Mouse (Mus musculus): ENCODE results near the gene Rbm45. TPM values are rescaled to one million over a fixed set of nuclear protein-coding genes. Genes with fewer than 3 reads are reported as not detected.

Gene Rbm45
- polyA plus RNA-seq (2015; fragmentation: Nextera tagmentation; extraction: Ambion mirVana): 17.5 and 18.3 TPM in 2 replicates

DNA sequence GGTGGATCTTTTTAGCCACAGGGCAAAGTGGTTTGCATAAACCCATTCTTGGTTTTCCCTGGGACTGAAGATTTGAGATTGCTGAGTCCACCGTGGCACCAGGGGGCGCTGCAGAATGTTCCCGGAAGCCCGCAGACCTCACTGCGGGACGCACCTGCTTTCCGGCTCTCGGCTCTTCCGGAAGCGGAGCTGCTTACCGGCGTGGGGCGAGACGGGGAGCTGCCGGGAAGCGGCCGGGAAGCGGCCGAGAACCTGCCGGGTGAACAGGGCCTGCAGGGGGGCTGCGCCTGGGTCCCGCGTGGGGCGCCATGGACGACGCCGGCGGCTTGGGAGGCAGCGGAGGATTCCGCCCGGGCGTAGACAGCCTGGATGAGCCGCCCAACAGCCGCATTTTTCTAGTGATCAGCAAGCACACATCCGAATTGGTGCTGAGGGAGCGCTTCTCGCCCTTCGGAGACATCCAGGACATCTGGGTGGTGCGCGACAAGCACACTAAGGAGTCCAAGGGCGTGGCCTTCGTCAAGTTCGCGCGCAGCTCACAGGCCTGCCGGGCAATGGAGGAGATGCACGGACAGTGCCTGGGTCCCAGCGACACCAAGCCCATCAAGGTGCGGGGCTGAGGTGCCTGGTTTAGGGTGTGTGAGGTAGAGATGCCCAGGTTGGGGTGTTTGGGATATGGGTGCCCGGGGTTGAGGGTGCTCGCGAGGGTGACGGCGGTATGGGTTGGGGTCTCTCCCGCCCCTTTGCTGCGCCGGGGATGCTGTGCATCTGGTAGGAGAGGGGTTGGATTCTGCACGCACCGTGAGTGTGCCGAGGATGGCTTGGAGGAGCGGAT lies at the start of gene Rbm45:
Rbm45 (plus strand) TSS at position 164 of the 835 bp plus-strand sequence.
- peak; percentile 90 for ATAC-seq (replicated peaks; ENCODE audit: low FRiP score)
- no peaks in the 10 kb centered on the region for H3K9me3 ChIP-seq (replicated peaks)
- H3K4me1 ChIP-seq: peaks cover 12% of the 10 kb centered on the region
- H3K4me3 ChIP-seq (replicated peaks): peak within 1 kb of the TSS; percentile 73
- H3K9ac ChIP-seq: peak within 1 kb of the TSS; percentile 84
- under 1% methylated on average over 61 of the region's 61 CpGs for WGBS
- H3K27ac ChIP-seq: peak within 1 kb of the TSS; percentile 68
- H3K4me2 ChIP-seq: peak within 1 kb of the TSS; percentile 94
- peaks cover 32% of the 10 kb centered on the region for H3K36me3 ChIP-seq
- H3K27me3 ChIP-seq: no peaks in the 10 kb centered on the region

DNA sequence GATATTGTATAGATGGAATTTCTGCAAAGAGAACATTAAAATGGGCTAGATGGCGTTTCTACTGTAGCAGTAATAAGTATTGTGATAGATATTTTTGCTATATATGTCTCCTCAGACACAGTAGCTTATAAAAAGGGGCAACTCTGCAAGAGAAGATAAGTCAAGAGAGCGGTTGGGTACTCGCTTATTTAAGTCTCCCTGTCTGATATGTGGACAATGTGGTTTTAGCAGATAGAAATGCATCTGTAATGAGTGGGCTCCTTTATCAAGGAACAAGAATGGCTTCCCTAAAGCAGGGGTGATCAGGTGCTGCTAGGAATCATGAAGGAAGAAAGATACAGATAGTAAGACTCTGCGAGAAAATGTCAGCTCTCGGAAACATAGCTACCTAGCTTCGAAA lies 49.4 kb upstream of the Rbm45 start:
- H3K4me3 ChIP-seq (replicated peaks): no peak overlapping the region
- no peaks in the 10 kb centered on the region for H3K36me3 ChIP-seq
- H3K9me3 ChIP-seq (replicated peaks): no peaks in the 10 kb centered on the region
- H3K9ac ChIP-seq: no peak overlapping the region
- no peak overlapping the region for H3K27ac ChIP-seq
- no peak overlapping the region for H3K4me2 ChIP-seq
- WGBS: 82% methylated on average over 6 of the region's 6 CpGs
- H3K4me1 ChIP-seq: no peaks in the 10 kb centered on the region
- ATAC-seq (replicated peaks; ENCODE audit: low FRiP score): no peak
- no peaks in the 10 kb centered on the region for H3K27me3 ChIP-seq

DNA sequence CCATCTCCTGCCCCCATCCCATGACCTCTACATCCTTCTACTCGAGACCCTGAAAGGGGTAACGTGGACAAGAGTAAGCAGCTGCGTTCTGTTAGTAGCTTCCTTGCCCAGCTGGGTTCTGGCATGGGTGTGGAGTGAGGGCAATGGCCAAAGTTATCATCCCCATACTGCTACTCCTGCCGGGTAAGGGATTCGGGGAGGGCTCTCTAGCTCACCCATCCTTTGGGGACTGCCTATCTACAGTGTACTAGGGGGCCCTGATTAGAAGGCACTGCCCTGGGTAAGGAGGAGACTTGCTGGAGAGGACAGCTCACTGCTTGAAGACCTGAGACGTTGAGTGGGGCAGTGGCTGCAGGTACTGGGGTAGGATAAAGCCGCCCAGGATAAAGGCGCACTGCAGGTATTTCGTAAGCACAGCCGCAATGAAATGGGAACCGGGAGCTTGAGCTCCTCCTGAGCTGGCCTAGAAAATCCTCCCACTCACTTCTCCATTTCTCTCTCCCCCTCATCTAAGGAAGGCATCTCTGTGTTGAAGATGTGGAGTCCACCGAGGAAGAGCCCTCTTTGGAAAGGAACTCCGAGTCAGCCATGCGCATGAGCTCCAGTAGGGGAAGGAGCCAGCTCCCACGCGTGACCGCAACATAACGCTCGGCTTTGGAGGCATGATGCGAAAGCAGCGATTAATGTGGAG lies 46.5 kb upstream of the Rbm45 start:
- no peak overlapping the region for H3K4me3 ChIP-seq (replicated peaks)
- no peak overlapping the region for H3K9ac ChIP-seq
- no peaks in the 10 kb centered on the region for H3K36me3 ChIP-seq
- no peaks in the 10 kb centered on the region for H3K27me3 ChIP-seq
- no peak for ATAC-seq (replicated peaks; ENCODE audit: low FRiP score)
- H3K9me3 ChIP-seq (replicated peaks): no peaks in the 10 kb centered on the region
- H3K4me2 ChIP-seq: no peak overlapping the region
- no peaks in the 10 kb centered on the region for H3K4me1 ChIP-seq
- H3K27ac ChIP-seq: no peak overlapping the region
- 64% methylated on average over 21 of the region's 21 CpGs for WGBS

DNA sequence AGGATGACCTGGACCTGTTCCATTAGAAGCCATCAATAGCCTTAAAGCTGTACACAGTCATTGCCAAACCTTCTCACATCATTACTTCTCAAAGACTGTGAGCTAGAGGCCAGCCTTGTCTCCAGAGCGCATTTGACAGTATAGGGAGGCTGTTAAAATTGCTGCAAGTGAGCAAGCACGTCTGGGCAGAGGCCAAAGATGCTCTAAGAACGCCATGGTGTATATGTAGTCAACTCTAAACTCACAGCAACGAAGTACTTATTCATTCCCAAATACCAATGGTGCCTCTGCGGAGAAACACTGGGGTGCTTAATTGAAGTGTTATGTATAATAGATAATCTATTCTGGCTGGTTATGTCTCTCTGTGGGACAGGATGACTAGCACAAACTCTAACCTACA lies 45.3 kb upstream of the Rbm45 start:
- Histone ChIP-seq H3K4me2 (no peak overlapping the region), H3K27me3 (no peaks in the 10 kb centered on the region), H3K4me1 (no peaks in the 10 kb centered on the region), H3K9me3 (replicated peaks) (no peaks in the 10 kb centered on the region), H3K36me3 (no peaks in the 10 kb centered on the region), H3K4me3 (replicated peaks) (no peak overlapping the region), H3K9ac (no peak overlapping the region), H3K27ac (no peak overlapping the region)
- ATAC-seq (replicated peaks; ENCODE audit: low FRiP score): no peak
- 87% methylated on average over 5 of the region's 5 CpGs for WGBS

DNA sequence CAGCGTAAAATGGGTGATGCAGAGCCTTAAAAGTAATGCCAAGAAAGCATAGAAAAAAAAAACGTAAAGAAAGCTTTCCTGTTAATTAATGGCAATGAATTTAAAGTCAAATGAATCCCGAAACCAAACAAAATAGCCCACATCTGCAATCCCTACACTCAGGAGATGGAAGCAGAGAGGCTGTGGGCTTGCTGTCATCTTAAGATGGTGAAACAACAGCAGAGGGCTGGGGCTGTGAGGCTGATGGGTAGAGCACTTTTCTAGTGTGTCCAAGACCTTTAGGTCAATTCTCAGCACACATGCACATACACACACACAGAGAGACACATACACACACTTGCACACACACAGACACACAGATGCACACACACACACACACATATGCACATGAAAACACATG lies 43.6 kb upstream of the Rbm45 start:
- 80% methylated on average over 3 of the region's 3 CpGs for WGBS
- Histone ChIP-seq H3K4me3 (replicated peaks) (no peak overlapping the region), H3K27ac (no peak overlapping the region), H3K4me2 (no peak overlapping the region), H3K27me3 (no peaks in the 10 kb centered on the region), H3K9me3 (replicated peaks) (no peaks in the 10 kb centered on the region), H3K36me3 (no peaks in the 10 kb centered on the region), H3K4me1 (no peaks in the 10 kb centered on the region), H3K9ac (no peak overlapping the region)
- no peak for ATAC-seq (replicated peaks; ENCODE audit: low FRiP score)

DNA sequence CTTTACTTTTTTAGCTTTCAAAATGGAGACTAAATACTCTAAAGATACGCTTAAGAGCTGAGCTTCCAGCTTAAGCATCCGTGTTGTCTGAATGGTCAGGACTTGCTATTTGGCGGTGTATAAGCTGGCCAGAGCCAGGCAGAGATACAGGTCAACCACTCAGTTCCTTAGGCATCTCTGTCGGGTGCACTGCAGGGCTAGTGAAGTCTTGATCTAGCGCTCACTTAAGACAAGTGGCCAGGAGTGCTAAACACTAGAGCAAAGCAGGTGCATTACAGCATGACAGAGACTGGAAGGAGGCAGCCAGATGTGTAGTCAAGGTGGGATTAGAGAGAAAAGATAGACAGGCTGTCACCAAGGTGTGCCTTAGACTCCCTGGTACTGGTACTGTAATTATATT lies 39.7 kb upstream of the Rbm45 start:
- Histone ChIP-seq H3K9ac (no peak overlapping the region), H3K9me3 (replicated peaks) (no peaks in the 10 kb centered on the region), H3K4me3 (replicated peaks) (no peak overlapping the region), H3K4me1 (no peaks in the 10 kb centered on the region), H3K4me2 (no peak overlapping the region), H3K36me3 (no peaks in the 10 kb centered on the region), H3K27ac (no peak overlapping the region), H3K27me3 (no peaks in the 10 kb centered on the region)
- 92% methylated on average over 5 of the region's 5 CpGs for whole genome bisulfite sequencing
- no peak for ATAC-seq (replicated peaks; ENCODE audit: low FRiP score)

DNA sequence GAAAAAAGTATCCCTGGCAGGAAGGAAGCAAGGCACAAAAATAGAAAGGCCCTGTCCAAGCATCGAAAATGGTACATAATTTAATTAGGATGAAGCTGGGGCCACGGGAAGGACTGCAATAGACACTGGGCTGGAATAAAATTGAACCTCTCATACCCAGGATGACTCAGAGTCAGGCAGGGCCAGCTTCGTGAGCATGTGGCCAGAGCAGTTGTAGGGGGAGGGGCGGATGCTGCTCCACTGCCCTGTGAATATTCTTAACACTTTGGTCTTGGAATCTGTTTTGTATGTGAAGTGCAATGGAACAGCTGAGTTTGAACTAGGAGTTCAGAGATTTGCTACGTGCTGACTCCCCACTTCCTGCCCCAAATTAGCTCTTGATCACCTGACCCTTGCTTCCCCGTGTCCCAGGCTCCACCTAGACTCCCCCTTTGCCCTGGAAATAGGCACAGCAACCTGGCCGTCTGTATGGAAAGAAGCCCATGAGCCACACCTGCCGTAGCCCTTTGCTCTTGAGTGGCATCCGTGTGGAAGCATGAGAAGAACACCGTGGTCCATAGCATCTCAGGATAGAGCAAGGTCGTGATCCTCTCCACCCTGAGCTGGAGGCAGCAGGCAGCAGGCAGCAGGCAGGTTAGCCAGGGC lies 37.5 kb upstream of the Rbm45 start:
- Histone ChIP-seq H3K4me2 (no peak overlapping the region), H3K9ac (no peak overlapping the region), H3K4me1 (no peaks in the 10 kb centered on the region), H3K27me3 (peaks cover 5% of the 10 kb centered on the region; the same call in 1 of the 2 replicates), H3K27ac (no peak overlapping the region), H3K4me3 (replicated peaks) (no peak overlapping the region), H3K9me3 (replicated peaks) (no peaks in the 10 kb centered on the region), H3K36me3 (no peaks in the 10 kb centered on the region)
- ATAC-seq (replicated peaks; ENCODE audit: low FRiP score): no peak
- 70% methylated on average over 11 of the region's 11 CpGs for WGBS

DNA sequence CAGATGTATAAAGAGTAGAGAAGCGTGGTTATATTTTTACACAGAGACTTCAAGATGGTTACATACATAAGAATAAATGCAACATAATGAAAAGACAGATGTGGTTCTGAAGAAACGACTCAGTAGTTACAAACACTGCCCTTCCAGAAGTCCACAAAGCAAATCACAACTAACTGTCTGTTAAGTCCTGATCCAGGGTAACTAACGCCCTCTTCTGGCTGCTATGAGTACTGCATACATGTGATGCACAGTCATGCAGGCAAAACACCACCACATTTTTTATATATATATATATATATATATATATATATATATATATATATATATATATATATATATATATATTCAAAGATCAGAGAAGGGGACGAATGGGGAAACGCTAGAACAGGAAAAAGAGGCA lies 35.2 kb upstream of the Rbm45 start:
- Histone ChIP-seq H3K27me3 (peaks cover 20% of the 10 kb centered on the region), H3K4me2 (no peak overlapping the region), H3K9me3 (replicated peaks) (no peaks in the 10 kb centered on the region), H3K9ac (no peak overlapping the region), H3K4me3 (replicated peaks) (no peak overlapping the region), H3K36me3 (no peaks in the 10 kb centered on the region), H3K4me1 (peaks cover 11% of the 10 kb centered on the region), H3K27ac (no peak overlapping the region)
- WGBS: 87% methylated on average over 5 of the region's 5 CpGs
- no peak for ATAC-seq (replicated peaks; ENCODE audit: low FRiP score)

DNA sequence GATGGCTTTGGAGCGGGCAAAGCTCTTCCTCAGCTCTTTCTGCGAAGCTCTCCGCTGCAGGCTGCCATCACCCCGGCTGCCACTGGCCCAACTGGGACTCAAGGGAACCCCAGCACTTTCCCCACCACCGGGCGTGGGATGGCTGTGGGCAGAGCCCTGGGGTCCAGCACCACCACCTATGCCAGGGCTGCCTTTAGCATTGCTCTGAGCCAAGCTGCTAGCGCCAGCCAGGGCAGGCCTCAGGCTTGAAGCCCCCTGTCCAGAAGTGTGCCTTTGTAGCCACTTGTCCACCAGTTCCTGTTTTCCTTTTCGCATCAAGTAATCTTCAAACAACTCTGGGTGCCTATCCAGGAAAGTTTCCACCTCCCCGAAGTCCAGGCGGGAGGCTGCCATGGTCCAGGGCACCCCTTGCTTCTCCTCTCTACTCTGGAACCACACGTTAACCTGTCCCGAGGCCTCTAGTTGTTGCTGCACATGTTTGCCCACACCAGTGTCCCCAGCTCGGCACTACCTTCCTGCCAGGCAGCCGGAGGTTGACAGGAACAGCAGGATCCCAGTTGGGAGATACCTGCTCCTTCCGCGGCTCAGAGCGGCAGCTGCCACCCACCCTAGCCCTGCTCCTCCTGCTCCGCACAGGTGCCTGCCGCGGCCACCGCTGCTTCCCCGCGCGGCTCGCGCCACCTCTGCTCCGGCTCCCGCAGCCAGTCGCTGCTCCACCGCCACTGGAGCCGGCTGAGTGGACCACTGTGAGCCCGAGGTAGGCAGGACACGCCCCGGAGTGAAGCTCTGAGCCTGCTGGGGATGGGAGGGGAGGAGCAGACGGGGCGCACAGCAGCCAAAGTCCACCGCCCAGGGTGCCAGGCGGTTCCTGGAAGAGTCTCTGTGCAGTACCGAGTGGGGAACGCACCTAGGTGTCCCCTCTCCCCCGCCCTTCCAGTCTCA lies 31.3 kb upstream of the Rbm45 start, which contains the start of gene Pde11a:
Pde11a (minus strand) TSS at position 560 of the 942 bp plus-strand sequence.
- H3K4me2 ChIP-seq: peak within 1 kb of the TSS; percentile 96
- peaks cover 20% of the 10 kb centered on the region for H3K27me3 ChIP-seq
- H3K9ac ChIP-seq: peak within 1 kb of the TSS; percentile 47
- no peaks in the 10 kb centered on the region for H3K9me3 ChIP-seq (replicated peaks)
- ATAC-seq (replicated peaks; ENCODE audit: low FRiP score): peak; percentile 94
- no peaks in the 10 kb centered on the region for H3K36me3 ChIP-seq
- H3K4me3 ChIP-seq (replicated peaks): peak within 1 kb of the TSS; percentile 49
- H3K27ac ChIP-seq: no peak within 1 kb of the TSS
- 17% methylated on average over 40 of the region's 41 CpGs for WGBS
- H3K4me1 ChIP-seq: peaks cover 11% of the 10 kb centered on the region

DNA sequence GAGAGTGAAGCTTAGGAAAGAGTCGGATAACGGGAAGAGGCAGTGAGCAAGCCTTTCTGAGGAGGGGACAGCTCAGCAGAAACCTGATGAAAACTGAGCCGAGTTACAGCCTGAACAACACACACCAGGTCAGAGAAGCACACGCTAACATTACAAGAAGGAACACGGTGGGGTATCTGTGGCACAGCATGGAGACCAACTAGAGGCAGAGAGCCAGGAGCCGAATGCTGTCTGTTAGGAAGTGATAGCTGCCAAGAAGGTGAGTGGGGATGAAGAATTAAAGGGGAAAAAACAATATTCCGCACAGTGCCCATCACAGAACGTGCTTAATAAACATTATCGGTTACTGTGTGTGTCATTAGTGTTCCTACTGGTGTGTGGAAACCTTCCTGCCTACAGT lies 27.6 kb upstream of the Rbm45 start:
- Histone ChIP-seq H3K9ac (no peak overlapping the region), H3K36me3 (no peaks in the 10 kb centered on the region), H3K4me3 (replicated peaks) (no peak overlapping the region), H3K27ac (no peak overlapping the region), H3K27me3 (peaks cover 15% of the 10 kb centered on the region), H3K4me1 (peaks cover 11% of the 10 kb centered on the region), H3K4me2 (no peak overlapping the region), H3K9me3 (replicated peaks) (no peaks in the 10 kb centered on the region)
- no peak for ATAC-seq (replicated peaks; ENCODE audit: low FRiP score)
- 85% methylated on average over 9 of the region's 9 CpGs for WGBS

DNA sequence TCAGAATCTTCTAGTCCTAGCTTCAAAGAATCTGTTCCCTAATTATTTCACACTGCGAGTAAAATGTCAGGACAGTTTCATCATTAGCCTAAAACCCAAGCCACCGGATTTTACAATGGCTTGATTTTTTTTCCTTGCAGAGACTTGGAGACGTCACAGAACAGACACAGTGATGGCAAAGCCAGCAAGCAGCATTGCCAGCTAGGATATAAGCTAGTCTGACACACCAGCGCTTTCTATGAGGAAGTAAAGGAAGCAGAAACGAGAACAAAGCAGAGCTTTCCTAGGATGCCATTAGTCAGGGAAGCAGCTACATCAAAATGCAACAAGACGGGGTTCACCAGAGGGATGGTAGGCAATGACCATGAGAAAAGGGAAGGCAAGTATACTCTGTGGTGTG lies 21.9 kb upstream of the Rbm45 start:
- H3K27ac ChIP-seq: no peak overlapping the region
- H3K4me1 ChIP-seq: no peaks in the 10 kb centered on the region
- WGBS: 82% methylated on average over 6 of the region's 6 CpGs
- no peaks in the 10 kb centered on the region for H3K9me3 ChIP-seq (replicated peaks)
- H3K27me3 ChIP-seq: no peaks in the 10 kb centered on the region
- H3K4me3 ChIP-seq (replicated peaks): no peak overlapping the region
- H3K36me3 ChIP-seq: no peaks in the 10 kb centered on the region
- no peak overlapping the region for H3K9ac ChIP-seq
- ATAC-seq (replicated peaks; ENCODE audit: low FRiP score): no peak
- no peak overlapping the region for H3K4me2 ChIP-seq

Data from kidney, embryonic 15.5 days (tissue).